Mouse (Mus musculus) CH12.LX (cell line): ENCODE data around the gene Chrnb1. TPM values are rescaled to one million over a fixed set of nuclear protein-coding genes. Genes with fewer than 3 reads are reported as not detected.

Source experiments
- DNase-seq: peaks from one replicate; pipeline ENCODE4 v3.0.0-alpha.2; 2013; ENCODE audit errors: extremely low read depth
- H3K27ac ChIP-seq: 2 replicates; pipeline ENCODE4 v1.5.1; 2012; ENCODE audit warnings: low read depth, mild to moderate bottlenecking, control low read depth, moderate library complexity; ENCODE audit not compliant: insufficient read depth
- H3K27me3 ChIP-seq: replicated peaks from 2 replicates; pipeline ENCODE3; 2012; ENCODE audit warnings: inconsistent platforms
- H3K36me3 ChIP-seq, 2 experiments: replicated peaks in 1 of 2; 2 replicates each; pipeline versions ENCODE3 to v1.6.1; 2012; ENCODE audit warnings: inconsistent platforms in 1 of 2, low read length in 1 of 2, mild to moderate bottlenecking in 1 of 2, mixed read lengths in 1 of 2, moderate library complexity in 1 of 2; ENCODE audit not compliant: control insufficient read depth in 1 of 2, insufficient read depth in 1 of 2
- H3K4me1 ChIP-seq, 2 experiments: 2 replicates each; pipeline ENCODE4 v1.6.1; 2012; ENCODE audit warnings: inconsistent platforms in 1 of 2, moderate library complexity in 1 of 2; ENCODE audit not compliant: insufficient read depth in 2 of 2, control insufficient read depth in 1 of 2
- H3K4me2 ChIP-seq: 2 replicates; pipeline ENCODE4 v1.6.1; 2012; ENCODE audit warnings: low read depth, mild to moderate bottlenecking, control low read depth; ENCODE audit not compliant: poor library complexity, insufficient read depth, severe bottlenecking
- H3K4me3 ChIP-seq, 3 experiments: fragments of 150-350 bp in 1 of 3; sonication (generic) in 1 of 3; replicated peaks in 1 of 3; 2 replicates each; pipeline versions ENCODE3 to v1.5.1; 2011 to 2012; ENCODE audit warnings: low read depth in 2 of 3, low read length in 2 of 3, mild to moderate bottlenecking in 2 of 3, moderate library complexity in 2 of 3, control low read depth in 1 of 3, improper control_type of control experiment in 1 of 3, inconsistent platforms in 1 of 3, mixed read lengths in 1 of 3; ENCODE audit not compliant: poor library complexity in 1 of 3
- H3K79me2 ChIP-seq: replicated peaks from 2 replicates; pipeline ENCODE4 v1.6.1; 2012; ENCODE audit warnings: mild to moderate bottlenecking, moderate library complexity; ENCODE audit not compliant: control insufficient read depth, poor library complexity, insufficient read depth, severe bottlenecking; ENCODE audit errors: extremely low read depth
- H3K9ac ChIP-seq: 2 replicates; pipeline ENCODE4 v1.6.1; 2012; ENCODE audit warnings: low read depth, mild to moderate bottlenecking, control low read depth, moderate library complexity; ENCODE audit not compliant: insufficient read depth
- H3K9me3 ChIP-seq: replicated peaks from 2 replicates; pipeline ENCODE3; 2012; ENCODE audit warnings: low read length, inconsistent platforms, mixed read lengths
- BHLHE40 ChIP-seq: IDR thresholded peaks from 2 replicates; pipeline ENCODE4 v1.6.1; 2011; ENCODE audit warnings: mild to moderate bottlenecking, low read depth, low read length, improper control_type of control experiment
- CHD2 ChIP-seq: IDR thresholded peaks from 2 replicates; pipeline ENCODE4 v1.6.1; 2011; ENCODE audit warnings: low read length, improper control_type of control experiment
- CTCF ChIP-seq, 2 experiments: IDR thresholded peaks in 1 of 2; conservative IDR thresholded peaks in 1 of 2; 2 replicates each; pipeline ENCODE4 v1.5.1; 2011 to 2012; ENCODE audit warnings: low read depth in 2 of 2, low read length in 2 of 2, improper control_type of control experiment in 1 of 2, inconsistent platforms in 1 of 2, mild to moderate bottlenecking in 1 of 2, moderate library complexity in 1 of 2
- ELF1 ChIP-seq: IDR thresholded peaks from 2 replicates; pipeline ENCODE4 v1.6.1; 2014; ENCODE audit warnings: low read depth, mild to moderate bottlenecking, inconsistent platforms, low read length, improper control_type of control experiment
- EP300 ChIP-seq: IDR thresholded peaks from 2 replicates; pipeline ENCODE4 v1.6.1; 2011; ENCODE audit warnings: low read length, improper control_type of control experiment
- ETS1 ChIP-seq: conservative IDR thresholded peaks from 2 replicates; pipeline ENCODE4 v1.6.1; 2012; ENCODE audit warnings: low read depth, mild to moderate bottlenecking, inconsistent platforms, low read length, improper control_type of control experiment, moderate library complexity
- GABPA ChIP-seq: IDR thresholded peaks from 2 replicates; pipeline ENCODE4 v1.6.1; 2012; ENCODE audit warnings: low read depth, low read length, improper control_type of control experiment, inconsistent platforms; ENCODE audit not compliant: insufficient replicate concordance
- HCFC1 ChIP-seq: IDR thresholded peaks from 2 replicates; pipeline ENCODE4 v1.6.1; 2012; ENCODE audit warnings: low read depth, mild to moderate bottlenecking, inconsistent platforms, low read length, improper control_type of control experiment
- JUN ChIP-seq: IDR thresholded peaks from 2 replicates; pipeline ENCODE4 v1.6.1; 2011; ENCODE audit warnings: low read depth, mild to moderate bottlenecking, low read length, improper control_type of control experiment, moderate library complexity; ENCODE audit not compliant: insufficient read depth
- JUND ChIP-seq: conservative IDR thresholded peaks from 2 replicates; pipeline ENCODE4 v1.6.1; 2011; ENCODE audit warnings: low read depth, low read length, improper control_type of control experiment
- KAT2A ChIP-seq: IDR thresholded peaks from 2 replicates; pipeline ENCODE4 v1.6.1; 2012; ENCODE audit warnings: low read length, improper control_type of control experiment, inconsistent platforms; ENCODE audit not compliant: insufficient replicate concordance
- MAFK ChIP-seq: IDR thresholded peaks from 2 replicates; pipeline ENCODE4 v1.6.1; 2011; ENCODE audit warnings: low read length, improper control_type of control experiment; ENCODE audit not compliant: insufficient replicate concordance
- MAX ChIP-seq: IDR thresholded peaks from 2 replicates; pipeline ENCODE4 v1.6.1; 2011; ENCODE audit warnings: low read length, improper control_type of control experiment
- MAZ ChIP-seq: IDR thresholded peaks from 2 replicates; pipeline ENCODE4 v1.6.1; 2012; ENCODE audit warnings: low read depth, mild to moderate bottlenecking, inconsistent platforms, low read length, improper control_type of control experiment, moderate library complexity
- MEF2A ChIP-seq: IDR thresholded peaks from 2 replicates; pipeline ENCODE4 v1.6.1; 2014; ENCODE audit warnings: low read depth, mild to moderate bottlenecking, inconsistent platforms, low read length, improper control_type of control experiment, borderline replicate concordance
- MYC ChIP-seq: IDR thresholded peaks from 2 replicates; pipeline ENCODE4 v1.6.1; 2011; ENCODE audit warnings: low read depth, mild to moderate bottlenecking, improper control_type of control experiment, low read length
- PAX5 ChIP-seq: IDR thresholded peaks from 2 replicates; pipeline ENCODE4 v1.6.1; 2012; ENCODE audit warnings: low read length, inconsistent platforms, mixed read lengths
- POLR2A ChIP-seq: IDR thresholded peaks from 2 replicates; pipeline ENCODE4 v1.6.1; 2011; ENCODE audit warnings: low read depth, mild to moderate bottlenecking, improper control_type of control experiment, low read length
- RAD21 ChIP-seq: IDR thresholded peaks from 2 replicates; pipeline ENCODE4 v1.6.1; 2011; ENCODE audit warnings: low read depth, mild to moderate bottlenecking, low read length, improper control_type of control experiment, moderate library complexity
- SIN3A ChIP-seq: IDR thresholded peaks from 2 replicates; pipeline ENCODE4 v1.6.1; 2012; ENCODE audit warnings: low read length, improper control_type of control experiment, inconsistent platforms
- TBP ChIP-seq: conservative IDR thresholded peaks from 2 replicates; pipeline ENCODE4 v1.6.1; 2011; ENCODE audit warnings: low read depth, low read length, improper control_type of control experiment
- TCF12 ChIP-seq: IDR thresholded peaks from 2 replicates; pipeline ENCODE4 v1.6.1; 2014; ENCODE audit warnings: low read depth, mild to moderate bottlenecking, inconsistent platforms, low read length, improper control_type of control experiment
- UBTF ChIP-seq: IDR thresholded peaks from 2 replicates; pipeline ENCODE4 v1.6.1; 2012; ENCODE audit warnings: low read depth, mild to moderate bottlenecking, inconsistent platforms, low read length, improper control_type of control experiment, moderate library complexity
- USF1 ChIP-seq: IDR thresholded peaks from 2 replicates; pipeline ENCODE4 v1.6.1; 2014; ENCODE audit warnings: low read depth, mild to moderate bottlenecking, inconsistent platforms, low read length, improper control_type of control experiment
- ZC3H11A ChIP-seq: IDR thresholded peaks from 2 replicates; pipeline ENCODE4 v1.6.1; 2012; ENCODE audit warnings: low read depth, mild to moderate bottlenecking, inconsistent platforms, low read length, improper control_type of control experiment
- ZKSCAN1 ChIP-seq: IDR thresholded peaks from 2 replicates; pipeline ENCODE4 v1.6.1; 2012; ENCODE audit warnings: low read depth, inconsistent platforms, low read length, improper control_type of control experiment, borderline replicate concordance
- dilution Hi-C: fragments of 300-500 bp; cut with MboI; formaldehyde crosslinking; loops from 2 replicates; pipeline ENCODE4 v1.14.3; 2020; ENCODE audit warnings: low sequenced_read_pairs; ENCODE audit not compliant: extremely low pct_unique_long_range_greater_than_20kb, extremely low pct_ligation_motif_present
- in situ Hi-C: fragments of 300-500 bp; cut with MboI; formaldehyde crosslinking; loops from 3 replicates; pipeline ENCODE4 v1.14.3; 2019; ENCODE audit warnings: low sequenced_read_pairs, low pct_ligation_motif_present, low pct_unique_long_range_greater_than_20kb, mixed read lengths
- polyA plus RNA-seq: library from polyadenylated mRNA; unstranded; fragments of >175 nt; gene quantifications from 2 replicates; pipeline ENCODE4 v1.2.1, GENCODE M21; 2012; ENCODE audit warnings: low read depth; ENCODE audit not compliant: insufficient read length
- total RNA-seq, 2 experiments: library from RNA; depleted of rRNA; stranded (reverse); fragments of 300-350 nt in 1 of 2; fragments of >200 nt in 1 of 2; gene quantifications; 2 replicates each; pipeline ENCODE4 v1.2.3; 2012 to 2014

Chrnb1 gene
- total and polyA plus RNA-seq, 3 experiments, result 1.9 to 5.9 (median 2.2) TPM

GRCm38 (mm10) chr11:69795168-69795982 is at the start of gene Chrnb1 (continued):
- no peak for TF ChIP-seq CHD2

- Histone ChIP-seq H3K36me3 (peaks cover 3 to 9% of the 10 kb centered on the region in 2 experiments), H3K4me1 (peaks cover 9 to 23% of the 10 kb centered on the region in 2 experiments), H3K79me2 (no peaks in the 10 kb centered on the region), H3K9ac (peak overlapping the region; percentile 80), H3K27ac (no peak overlapping the region; the same call in 1 of the 2 replicates), H3K4me3 (peak overlapping the region; percentile 62 to 100 (median 67)), H3K9me3 (no peaks in the 10 kb centered on the region), H3K4me2 (peak overlapping the region; percentile 63), H3K27me3 (peaks cover 25% of the 10 kb centered on the region)
- dilution Hi-C loops (no loop called here), in situ Hi-C loops (no loop called here)
- TF ChIP-seq KAT2A (no peak), SIN3A (peak; percentile 58), UBTF (0 out of 2 replicates have a peak, but pooled peaks have one; percentile 12)
- peak; percentile 54 for DNase-seq
Observed at GRCm38 (mm10) chr11:69838714-69839104, 43.0 kb upstream of the Chrnb1 start.

- dilution Hi-C loops (no loop called here), in situ Hi-C loops (no loop called here)
- Histone ChIP-seq H3K27me3 (peaks cover 31% of the 10 kb centered on the region), H3K9ac (peak within 1 kb of the TSS; percentile 80), H3K79me2 (no peaks in the 10 kb centered on the region), H3K4me3 (peak within 1 kb of the TSS; percentile 62 to 100 (median 67)), H3K27ac (no peak within 1 kb of the TSS; the same call in 1 of the 2 replicates), H3K36me3 (peaks cover 3 to 9% of the 10 kb centered on the region in 2 experiments), H3K9me3 (no peaks in the 10 kb centered on the region), H3K4me1 (peaks cover 10 to 23% of the 10 kb centered on the region in 2 experiments), H3K4me2 (peak within 1 kb of the TSS; percentile 98)
- peak; percentile 100 for DNase-seq
- TF ChIP-seq EP300 (0 out of 2 replicates have a peak, but pooled peaks have one; percentile 12), BHLHE40 (peak; percentile 90), UBTF (peak; percentile 56; the same call in 1 of the 2 replicates), POLR2A (peak; percentile 89), ZKSCAN1 (no peak), HCFC1 (peak; percentile 85), MAZ (peak; percentile 25; the same call in 1 of the 2 replicates), SIN3A (peak; percentile 85), PAX5 (no peak), RAD21 (no peak), CTCF (conservative IDR thresholded peaks at IDR 0.05 in 1 of 2, IDR thresholded peaks at IDR 0.05 in 1 of 2; ENCODE audit: low read depth in 2 of 2, low read length in 2 of 2) (no peak), MAFK (no peak), MYC (0 out of 2 replicates have a peak, but pooled peaks have one; percentile 38), JUND (no peak; the same call in 1 of the 2 replicates), ZC3H11A (no peak), TBP (peak; percentile 70), USF1 (peak; percentile 58), MEF2A (no peak; the same call in 1 of the 2 replicates), JUN (no peak), TCF12 (peak; percentile 90), ETS1 (no peak), CHD2 (peak; percentile 93), ELF1 (peak; percentile 67), GABPA (peak; percentile 92), MAX (peak; percentile 75)
Observed at GRCm38 (mm10) chr11:69837952-69838713, 42.4 kb upstream of the Chrnb1 start, which contains the start of gene Tmem256. Gene Tmem256 (plus strand): TSS chr11:69838514.
